Mouse (Mus musculus) hindlimb bud, embryonic 11.5 days (tissue): ENCODE data around the gene Plcd4.

Experiments
- DNase-seq: peaks from one replicate; pipeline ENCODE4 v3.0.0-alpha.2; 2012; ENCODE audit warnings: low read depth, low spot score; ENCODE audit errors: extremely low spot score

Plcd4 gene

DNA sequence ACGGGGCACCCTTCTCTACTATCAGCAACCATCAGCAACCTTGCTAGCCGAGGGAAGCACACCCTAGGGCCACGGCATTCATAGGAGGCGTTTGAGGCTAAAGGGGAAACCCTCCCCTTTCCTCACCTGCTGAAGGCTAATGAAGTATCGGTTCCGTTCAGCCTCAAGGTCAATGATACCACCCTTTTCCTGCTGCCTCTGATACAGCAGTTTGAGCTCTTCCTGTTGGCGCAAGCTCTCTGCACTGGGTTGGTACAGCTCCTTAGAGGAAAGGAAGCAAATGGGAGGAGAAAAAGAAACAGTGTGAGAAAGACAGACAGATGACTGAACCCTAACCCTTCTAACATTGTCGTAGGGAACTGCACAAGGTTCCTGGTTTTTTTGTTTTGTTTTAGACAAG, 51.7 kb downstream of the Plcd4 start:
- no peak for DNase-seq

DNA sequence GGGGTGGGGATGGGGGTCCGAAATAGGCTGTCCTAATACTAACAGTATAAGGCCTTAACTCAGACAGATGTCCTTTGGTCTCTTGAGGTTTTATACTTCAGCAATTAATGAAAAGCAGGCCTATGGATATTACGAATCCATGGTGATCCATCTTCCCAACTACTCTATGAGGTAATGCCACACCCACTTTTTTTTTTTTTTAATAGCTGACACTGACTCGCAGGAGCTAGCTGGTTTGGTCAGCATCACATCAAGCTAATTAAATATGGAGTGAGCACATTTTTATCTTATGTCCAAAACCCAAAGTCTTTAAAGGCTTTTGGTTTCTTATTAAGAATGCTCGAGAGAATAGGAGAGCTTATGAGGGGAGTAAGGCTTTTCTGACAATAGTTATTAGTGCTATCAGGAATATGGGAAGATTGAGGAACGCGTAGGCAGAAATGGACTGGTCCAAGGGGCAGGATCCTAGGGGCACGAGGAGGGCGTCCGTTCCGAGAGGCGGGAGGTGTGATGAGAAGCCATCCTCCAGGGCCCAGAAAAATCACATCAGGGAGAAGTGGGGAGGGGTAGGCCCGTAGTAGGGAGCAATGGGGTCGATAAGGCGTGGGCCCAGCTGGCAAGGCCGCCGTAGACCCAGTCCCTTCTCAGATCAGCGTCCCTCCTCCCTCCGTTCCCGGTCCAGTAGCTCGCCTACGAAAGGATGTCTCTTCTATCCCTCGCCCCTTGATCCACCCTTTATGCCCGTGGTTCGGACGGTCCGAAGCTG, 58.0 kb downstream of the Plcd4 start:
- DNase-seq = no peak

DNA sequence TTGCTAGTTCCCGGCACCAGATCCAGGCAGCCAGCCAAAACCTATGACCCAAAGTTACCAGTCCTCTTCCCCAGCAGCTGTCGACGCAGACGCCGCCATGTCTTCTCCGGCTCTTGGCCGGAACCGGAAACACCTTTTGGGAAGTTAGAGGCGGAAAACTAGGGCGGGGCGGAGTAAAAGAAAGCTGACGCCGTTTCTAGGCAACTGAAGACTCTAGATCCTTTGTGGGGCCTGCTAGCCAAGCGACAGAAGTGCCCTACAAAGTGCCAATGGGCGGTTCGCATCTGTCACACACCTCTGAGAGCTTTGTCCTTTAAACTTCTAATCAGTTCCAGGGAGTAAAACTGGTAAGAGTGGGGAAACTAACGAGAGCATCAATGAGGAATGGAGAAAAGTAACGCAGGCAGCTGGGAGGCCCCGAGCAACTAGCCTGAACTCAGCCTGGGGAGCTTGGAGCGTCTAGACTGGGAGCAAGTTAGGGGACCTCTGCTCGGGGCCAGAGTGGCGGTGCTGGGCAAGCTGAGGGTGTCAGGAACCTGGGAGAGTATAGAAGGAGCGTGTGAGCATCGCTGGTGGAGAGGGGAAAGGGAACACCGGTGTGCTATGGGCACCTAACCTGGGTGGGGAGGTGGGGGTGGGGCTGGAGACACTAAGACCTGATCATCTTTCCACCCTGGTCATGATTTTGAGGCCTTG, 58.7 kb downstream of the Plcd4 start, which contains the start of the genes Rnf25 and Stk36:
Gene Rnf25 (minus strand): TSS at position 131 of the 696 bp plus-strand sequence.
Gene Stk36 (plus strand): TSS at position 179 of the 696 bp plus-strand sequence.
- peak; percentile 57 for DNase-seq
